Mouse (Mus musculus) limb, embryonic 11.5 days (tissue): ENCODE measurements around the gene Zfp213. TPM values are rescaled to one million over a fixed set of nuclear protein-coding genes. Genes with fewer than 3 reads are reported as not detected.

Experiments
- ATAC-seq: fragments of 200-750 bp; cut with Nextera tagmentation; 2 replicates; pipeline ENCODE4 v1.8.0; 2017; ENCODE audit warnings: low read depth; ENCODE audit not compliant: insufficient number of reproducible peaks, low FRiP score, low TSS enrichment
- DNase-seq: peaks from one replicate; pipeline ENCODE4 v3.0.0-alpha.2; 2015; ENCODE audit warnings: low spot score
- H3K27ac ChIP-seq: fragments of 300-500 bp; sonication (generic); replicated peaks from 2 replicates; pipeline ENCODE4 v1.5.1; 2014; ENCODE audit warnings: low read depth, mild to moderate bottlenecking, low read length
- H3K27me3 ChIP-seq: fragments of 300-500 bp; sonication (generic); 2 replicates; pipeline ENCODE4 v1.6.1; 2014; ENCODE audit warnings: mild to moderate bottlenecking, low read length, mixed read lengths; ENCODE audit not compliant: control insufficient read depth, insufficient read depth
- H3K36me3 ChIP-seq: fragments of 300-500 bp; sonication (generic); 2 replicates; pipeline ENCODE4 v1.6.1; 2014; ENCODE audit warnings: mild to moderate bottlenecking, low read length, moderate library complexity, mixed read lengths; ENCODE audit not compliant: control insufficient read depth, insufficient read depth
- H3K4me1 ChIP-seq: fragments of 300-500 bp; sonication (generic); 2 replicates; pipeline ENCODE4 v1.6.1; 2014; ENCODE audit warnings: low read length, mixed read lengths; ENCODE audit not compliant: control insufficient read depth, insufficient read depth
- H3K4me2 ChIP-seq: fragments of 300-500 bp; sonication (generic); 2 replicates; pipeline ENCODE4 v1.6.1; 2014; ENCODE audit warnings: low read depth, mild to moderate bottlenecking, moderate library complexity; ENCODE audit not compliant: severe bottlenecking
- H3K4me3 ChIP-seq: fragments of 300-500 bp; sonication (generic); 2 replicates; pipeline ENCODE4 v1.5.1; 2014; ENCODE audit warnings: low read depth, low read length
- H3K9ac ChIP-seq: fragments of 300-500 bp; sonication (generic); 2 replicates; pipeline ENCODE4 v1.6.1; 2014; ENCODE audit warnings: mild to moderate bottlenecking, low read length
- H3K9me3 ChIP-seq: fragments of 300-500 bp; sonication (generic); 2 replicates; pipeline ENCODE4 v1.6.1; 2016; ENCODE audit warnings: low read length; ENCODE audit not compliant: control insufficient read depth
- WGBS: fragments of 180-500 bp; shearing (Covaris S2); extraction: QIAGEN DNeasy Blood & Tissue Kit; methylation state at CpG from one replicate; pipeline ENCODE4 v1.1.7; 2014; 5-methylcytosine and 5-hydroxymethylcytosine counted together
- polyA plus RNA-seq: library from polyadenylated mRNA; unstranded; fragments of >200 nt; fragmentation: Nextera tagmentation; extraction: Ambion mirVana; gene quantifications from 2 replicates; pipeline ENCODE4 v1.2.1, GENCODE M21; 2014

Zfp213 gene
- polyA plus RNA-seq, 1 experiment from 2014 or later = 25.6 TPM

DNA sequence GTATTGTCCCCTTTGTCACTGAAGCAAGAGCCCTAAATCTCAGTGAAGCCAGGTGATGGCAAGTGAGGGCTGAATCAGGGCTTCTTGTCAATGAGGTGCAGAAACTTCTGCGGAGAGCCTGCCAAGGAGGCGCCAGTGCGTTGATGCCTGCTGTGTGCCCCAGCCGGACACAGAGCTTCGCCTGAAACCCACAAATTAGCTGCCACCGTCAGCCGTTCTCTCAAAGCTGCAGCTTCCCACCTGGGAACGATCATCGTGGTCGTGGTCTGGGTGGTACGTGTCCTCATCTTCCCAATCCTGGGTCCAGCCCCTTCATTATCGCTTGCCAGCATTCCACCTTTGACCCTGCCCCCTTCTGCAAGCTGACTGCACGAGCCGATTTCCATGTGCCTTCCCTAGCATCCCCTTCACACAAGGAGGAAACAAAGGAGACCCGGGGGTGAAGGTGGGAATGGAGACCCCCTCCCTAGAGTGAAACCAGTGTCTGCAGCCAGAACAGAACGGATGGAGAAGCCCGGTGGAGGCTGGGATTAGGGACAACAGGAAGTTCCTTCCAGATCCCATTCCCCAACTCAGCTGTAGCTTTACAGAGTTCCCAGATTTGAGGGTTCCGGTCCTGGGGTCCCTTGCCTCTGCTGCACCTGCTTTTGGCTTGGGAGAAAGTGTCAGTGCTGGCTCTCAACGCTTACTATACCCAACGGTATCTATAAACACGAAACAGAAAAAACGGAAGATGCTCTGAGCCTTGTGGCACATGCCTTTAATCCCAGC, 21.9 kb upstream of the Zfp213 start:
- Histone ChIP-seq H3K27me3 (no peaks in the 10 kb centered on the region), H3K4me2 (peak overlapping the region; percentile 95), H3K9ac (peak overlapping the region; percentile 81), H3K27ac (0 out of 2 replicates have a peak overlapping the region, but pooled peaks have one; percentile 36), H3K9me3 (no peaks in the 10 kb centered on the region), H3K4me3 (peak overlapping the region; percentile 76), H3K36me3 (peaks cover 2% of the 10 kb centered on the region; the same call in 1 of the 2 replicates), H3K4me1 (peaks cover 7% of the 10 kb centered on the region; the same call in 1 of the 2 replicates)
- ATAC-seq = peak; percentile 67
- peak; percentile 79 for DNase-seq
- WGBS = under 1% methylated on average over 22 of the region's 22 CpGs

DNA sequence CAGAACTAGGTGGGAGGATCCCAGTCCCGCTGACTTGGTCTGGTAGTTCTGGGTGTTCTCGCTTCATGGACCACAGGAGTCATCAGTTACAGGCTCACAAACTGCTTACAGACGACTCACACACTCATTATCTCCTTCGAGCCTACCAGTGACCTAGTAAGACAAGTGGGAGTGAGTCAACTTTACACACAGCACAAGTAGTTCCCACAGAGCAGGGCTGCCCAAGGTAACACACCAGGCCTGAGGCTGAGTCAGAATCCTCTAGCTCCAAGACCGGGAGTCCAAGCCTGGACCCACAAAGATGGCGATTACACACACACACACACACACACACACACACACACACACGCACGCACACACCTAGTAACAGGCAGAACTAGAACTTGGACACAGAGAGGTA, 20.7 kb upstream of the Zfp213 start:
- 87% methylated on average over 8 of the region's 8 CpGs for WGBS
- H3K4me2 ChIP-seq = peak overlapping the region; percentile 95
- no peaks in the 10 kb centered on the region for H3K27me3 ChIP-seq

DNA sequence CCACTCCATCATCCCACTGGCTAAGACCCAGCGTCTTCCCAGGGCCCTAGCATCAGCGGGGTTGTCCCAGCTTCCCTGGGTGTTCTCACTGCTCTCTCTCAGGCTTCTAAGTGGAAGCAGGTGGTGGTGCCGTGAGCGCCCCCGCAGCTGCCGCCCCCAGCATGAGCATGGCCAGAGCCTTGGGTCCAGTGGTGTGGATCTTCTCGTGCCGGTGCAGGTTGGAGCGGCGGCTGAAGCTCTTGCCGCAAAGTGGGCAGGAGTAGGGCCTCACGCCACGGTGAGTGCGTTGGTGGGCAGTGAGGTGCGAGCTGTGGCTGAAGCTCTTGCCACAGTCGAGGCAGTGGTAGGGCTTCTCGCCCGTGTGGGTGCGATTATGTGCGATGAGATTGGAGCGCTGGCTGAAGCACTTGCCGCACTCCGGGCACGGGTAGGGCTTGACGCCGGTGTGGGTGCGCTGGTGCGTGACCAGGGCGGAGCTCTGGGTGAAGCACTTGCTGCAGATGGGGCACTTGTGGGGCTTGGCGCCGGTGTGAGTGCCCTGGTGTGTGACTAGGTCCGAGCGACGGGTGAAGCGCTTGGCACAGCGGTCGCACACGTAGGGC, 12.0 kb upstream of the Zfp213 start:
- Histone ChIP-seq H3K27ac (no peak overlapping the region), H3K36me3 (peaks cover 30% of the 10 kb centered on the region), H3K4me2 (no peak overlapping the region), H3K9ac (no peak overlapping the region), H3K27me3 (no peaks in the 10 kb centered on the region), H3K9me3 (no peaks in the 10 kb centered on the region), H3K4me3 (no peak overlapping the region), H3K4me1 (no peaks in the 10 kb centered on the region)
- no peak for ATAC-seq
- WGBS = 93% methylated on average over 38 of the region's 38 CpGs
- no peak for DNase-seq

More for the DNA sequence above, 20.7 kb upstream of the Zfp213 start:
- no peak overlapping the region for H3K27ac ChIP-seq
- no peaks in the 10 kb centered on the region for H3K9me3 ChIP-seq
- ATAC-seq = no peak
- no peak overlapping the region for H3K9ac ChIP-seq
- H3K4me3 ChIP-seq = peak overlapping the region; percentile 76
- H3K36me3 ChIP-seq = peaks cover 6% of the 10 kb centered on the region; the same call in 1 of the 2 replicates
- no peak for DNase-seq
- peaks cover 7% of the 10 kb centered on the region; the same call in 1 of the 2 replicates for H3K4me1 ChIP-seq

DNA sequence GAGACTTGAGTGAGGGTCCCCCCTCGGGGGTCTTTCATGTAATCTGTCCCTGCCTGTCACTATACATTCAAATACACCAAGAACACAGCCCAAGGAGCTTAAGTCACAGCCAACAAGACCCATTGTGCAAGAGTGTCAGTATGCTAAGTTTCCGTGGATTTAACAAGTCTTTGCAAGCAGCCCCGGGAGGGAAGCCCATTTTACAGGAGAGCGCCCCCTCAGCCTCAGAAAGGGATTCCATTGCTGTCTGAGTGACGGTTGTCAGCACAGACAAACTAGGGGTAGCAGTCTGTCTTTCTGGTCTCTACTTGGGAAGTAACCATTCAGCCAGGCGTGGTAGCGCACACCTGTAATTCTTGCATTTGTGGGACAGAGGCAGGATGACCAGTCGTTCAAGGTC, 10.1 kb upstream of the Zfp213 start:
- Histone ChIP-seq H3K9me3 (no peaks in the 10 kb centered on the region), H3K36me3 (peaks cover 19% of the 10 kb centered on the region), H3K27me3 (no peaks in the 10 kb centered on the region), H3K4me1 (no peaks in the 10 kb centered on the region), H3K9ac (no peak overlapping the region), H3K4me3 (no peak overlapping the region), H3K27ac (no peak overlapping the region), H3K4me2 (no peak overlapping the region)
- ATAC-seq (no peak), DNase-seq (no peak)
- WGBS = 93% methylated on average over 8 of the region's 8 CpGs

DNA sequence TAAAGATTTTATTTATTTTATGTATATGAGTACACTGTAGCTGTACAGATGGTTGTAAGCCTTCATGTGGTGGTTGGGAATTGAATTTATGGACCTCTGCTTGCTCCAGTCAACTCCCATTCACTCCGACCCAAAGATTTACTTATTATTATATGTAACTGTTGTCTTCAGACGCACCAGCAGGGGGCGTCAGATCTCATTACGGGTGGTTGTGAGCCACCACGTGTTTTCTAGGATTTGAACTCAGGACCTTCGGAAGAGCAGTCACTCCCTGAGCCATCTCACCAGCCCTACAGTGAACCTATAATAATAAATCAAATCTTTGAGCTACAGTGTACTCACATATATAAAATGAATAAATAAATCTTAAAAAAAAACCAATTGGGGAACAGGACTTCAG, 8.0 kb upstream of the Zfp213 start:
- ATAC-seq (no peak), DNase-seq (no peak)
- Histone ChIP-seq H3K4me2 (no peak overlapping the region), H3K4me3 (no peak overlapping the region), H3K9me3 (no peaks in the 10 kb centered on the region), H3K36me3 (peaks cover 15% of the 10 kb centered on the region), H3K27me3 (no peaks in the 10 kb centered on the region), H3K4me1 (no peaks in the 10 kb centered on the region), H3K27ac (no peak overlapping the region), H3K9ac (no peak overlapping the region)
- 79% methylated on average over 6 of the region's 6 CpGs for WGBS

DNA sequence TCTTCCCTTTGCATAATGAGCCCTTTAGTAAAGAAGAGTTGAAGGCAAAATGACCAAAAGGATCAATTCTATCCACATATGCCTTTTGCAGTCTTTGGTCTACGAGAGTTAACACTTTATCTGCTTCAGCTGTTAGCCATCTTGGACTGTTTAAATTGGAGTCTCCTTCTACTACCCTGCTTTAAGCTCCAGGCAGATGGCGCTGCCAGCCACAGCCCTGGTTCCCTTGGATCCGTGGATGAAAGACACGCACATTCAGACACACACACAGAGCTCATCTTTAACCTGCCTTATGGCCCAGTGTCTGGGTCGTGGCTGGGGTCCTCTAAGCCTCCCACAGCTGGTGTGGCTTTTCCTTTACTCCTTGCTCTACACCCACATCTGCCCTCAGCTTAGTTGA, 7.0 kb upstream of the Zfp213 start:
- no peak overlapping the region for H3K9ac ChIP-seq
- no peak overlapping the region for H3K4me2 ChIP-seq
- no peaks in the 10 kb centered on the region for H3K4me1 ChIP-seq
- H3K36me3 ChIP-seq = peaks cover 7% of the 10 kb centered on the region
- WGBS = 20% methylated on average over 5 of the region's 5 CpGs
- no peaks in the 10 kb centered on the region for H3K27me3 ChIP-seq
- H3K9me3 ChIP-seq = no peaks in the 10 kb centered on the region
- no peak overlapping the region for H3K27ac ChIP-seq
- DNase-seq (no peak), ATAC-seq (no peak)
- H3K4me3 ChIP-seq = no peak overlapping the region

DNA sequence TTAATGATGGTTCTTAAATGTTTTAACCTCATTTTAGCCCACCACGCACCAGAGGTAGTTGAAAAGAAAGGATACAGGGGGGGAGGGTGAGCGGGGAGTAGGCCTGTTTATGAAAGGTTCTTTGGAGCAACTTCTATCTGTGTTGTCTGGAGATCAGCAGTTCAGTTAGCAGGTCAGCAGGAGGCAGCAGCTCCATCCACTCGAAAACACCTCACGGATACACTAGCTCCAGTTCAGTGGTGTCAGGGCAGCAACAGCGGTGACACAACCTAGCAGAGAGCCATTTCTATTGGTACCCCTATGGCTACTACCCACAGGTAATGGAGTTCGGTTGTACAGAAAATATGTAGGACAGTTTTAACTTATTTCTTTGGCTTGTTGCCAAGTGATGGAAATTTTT, 6.0 kb upstream of the Zfp213 start:
- 46% methylated on average over 6 of the region's 6 CpGs for WGBS
- Histone ChIP-seq H3K36me3 (peaks cover 2% of the 10 kb centered on the region; the same call in 1 of the 2 replicates), H3K27ac (no peak overlapping the region), H3K4me1 (peaks cover 1% of the 10 kb centered on the region), H3K4me2 (no peak overlapping the region), H3K9ac (no peak overlapping the region), H3K9me3 (no peaks in the 10 kb centered on the region), H3K27me3 (no peaks in the 10 kb centered on the region), H3K4me3 (no peak overlapping the region)
- ATAC-seq (no peak), DNase-seq (no peak)

DNA sequence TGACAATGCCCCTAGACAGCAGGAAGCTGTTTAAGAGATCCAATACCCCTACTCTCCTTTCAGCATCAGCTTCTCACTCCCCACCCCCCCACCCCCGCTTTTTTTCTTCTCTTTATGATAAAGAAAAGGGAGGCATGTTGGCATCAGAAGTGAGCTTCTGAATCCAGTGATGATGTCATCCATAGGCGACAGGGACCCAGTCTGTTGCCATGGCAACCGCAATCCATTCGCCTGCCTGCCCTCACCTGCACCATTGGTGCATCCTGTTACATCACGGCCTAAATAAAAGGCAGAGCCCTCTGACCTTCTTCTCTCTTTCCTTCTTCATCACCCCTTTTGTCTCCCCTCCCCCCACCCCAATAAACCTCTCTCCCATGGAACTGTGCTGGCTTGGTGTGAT, 4.3 kb upstream of the Zfp213 start:
- Histone ChIP-seq H3K9me3 (no peaks in the 10 kb centered on the region), H3K4me2 (no peak overlapping the region), H3K4me3 (no peak overlapping the region), H3K27ac (no peak overlapping the region), H3K36me3 (no peaks in the 10 kb centered on the region), H3K9ac (no peak overlapping the region), H3K27me3 (no peaks in the 10 kb centered on the region), H3K4me1 (peaks cover 6% of the 10 kb centered on the region)
- WGBS = 42% methylated on average over 5 of the region's 5 CpGs
- DNase-seq = no peak
- ATAC-seq = no peak
